18 mouse cellular contexts compared by ENCODE assay signal in genomic region chr19:41248271-41248670, GRCm38 (mm10). TPM values are rescaled to one million over a fixed set of nuclear protein-coding genes. Genes with fewer than 3 reads are reported as not detected.
DNase-seq lines count a peak whose midpoint lies in the region; ATAC-seq and TF ChIP-seq lines count a peak whose summit lies in the region.
"Had no signal": no experiment of that assay in that cellular context is flagged by ENCODE, and none has a peak within 500 bp of the region (broad histone marks: within the 10 kb centered on the region; RNA-seq: fewer than 3 reads in every experiment).

No protein-coding gene starts in this region.

- peaks cover 16% of the 10 kb centered on the region; the same call in 1 of the 2 replicates for H3K79me2 ChIP-seq in liver, adult 2 months (ENCODE audit: control insufficient read depth, insufficient read depth, low read length)

- no peak overlapping the region for H3K9ac ChIP-seq in heart, embryonic 12.5 days
- H3K9ac ChIP-seq in liver, adult 2 months (ENCODE audit: low read depth, low read length) = no peak overlapping the region
- no peak overlapping the region for H3K9ac ChIP-seq in liver, postnatal 0 days (replicated peaks)
- H3K9ac ChIP-seq: embryonic facial prominence, embryonic 12.5 days; forebrain, embryonic 12.5 days; hindbrain, embryonic 15.5 days had no signal

- peaks cover 32% of the 10 kb centered on the region for H3K4me1 ChIP-seq in heart, embryonic 12.5 days (replicated peaks)
- peaks cover 2% of the 10 kb centered on the region; the same call in 1 of the 2 replicates for H3K4me1 ChIP-seq in liver, adult 2 months (ENCODE audit: control insufficient read depth, insufficient read depth, low read length)
- no peaks in the 10 kb centered on the region for H3K4me1 ChIP-seq in liver, postnatal 0 days (ENCODE audit: insufficient read depth)
- H3K4me1 ChIP-seq: embryonic facial prominence, embryonic 12.5 days; forebrain, embryonic 12.5 days; hindbrain, embryonic 15.5 days had no signal

- H3K36me3 ChIP-seq in heart, embryonic 12.5 days = peaks cover 27% of the 10 kb centered on the region
- H3K36me3 ChIP-seq in liver, adult 2 months (ENCODE audit: control insufficient read depth, insufficient read depth, low read length) = peaks cover 21% of the 10 kb centered on the region
- H3K36me3 ChIP-seq in liver, postnatal 0 days (replicated peaks; ENCODE audit: insufficient read depth, low read length) = peaks cover 39% of the 10 kb centered on the region

- no peak overlapping the region for H3K4me3 ChIP-seq in heart, embryonic 12.5 days
- H3K4me3 ChIP-seq in liver, adult 2 months (ENCODE audit: insufficient read depth, low read depth, low read length) = no peak overlapping the region
- no peak overlapping the region for H3K4me3 ChIP-seq in liver, postnatal 0 days (ENCODE audit: low read depth, low read length)
- H3K4me3 ChIP-seq: embryonic facial prominence, embryonic 12.5 days; forebrain, embryonic 12.5 days; hindbrain, embryonic 15.5 days had no signal

- no peak overlapping the region for H3K4me2 ChIP-seq in heart, embryonic 12.5 days
- no peak overlapping the region for H3K4me2 ChIP-seq in liver, postnatal 0 days (ENCODE audit: low read depth, low read length)
- H3K4me2 ChIP-seq: embryonic facial prominence, embryonic 12.5 days; forebrain, embryonic 12.5 days; hindbrain, embryonic 15.5 days had no signal

- 75% methylated on average over 3 of the region's 3 CpGs for WGBS in heart, embryonic 12.5 days
- 73% methylated on average over 3 of the region's 3 CpGs for WGBS in liver, adult 2 months
- 87% methylated on average over 3 of the region's 3 CpGs for WGBS in liver, postnatal 0 days (ENCODE audit: insufficient replicate concordance)

- H3K27me3 ChIP-seq in heart, embryonic 12.5 days (replicated peaks) = no peaks in the 10 kb centered on the region
- no peaks in the 10 kb centered on the region for H3K27me3 ChIP-seq in liver, adult 2 months (ENCODE audit: control insufficient read depth, insufficient read depth, low read length)
- H3K27me3 ChIP-seq in liver, postnatal 0 days (ENCODE audit: insufficient read depth, low read length) = no peaks in the 10 kb centered on the region
- H3K27me3 ChIP-seq: embryonic facial prominence, embryonic 12.5 days; forebrain, embryonic 12.5 days; hindbrain, embryonic 15.5 days had no signal

- ATAC-seq in heart, embryonic 12.5 days (ENCODE audit: insufficient number of reproducible peaks, low FRiP score) = no peak
- ATAC-seq in liver, postnatal 0 days = no peak
- ATAC-seq: activated CD4-positive, CD25-positive, alpha-beta regulatory T cell, adult 4 months; forebrain, embryonic 16.5 days had no signal

- no peak for TF ChIP-seq CTCF in liver, adult 2 months (IDR thresholded peaks at IDR 0.05; ENCODE audit: low read depth, low read length)
- no peak for TF ChIP-seq CTCF in liver, postnatal 0 days (IDR thresholded peaks at IDR 0.05; ENCODE audit: low read depth)

- H3K27ac ChIP-seq in heart, embryonic 12.5 days (ENCODE audit: poor library complexity, severe bottlenecking) = peak overlapping the region; percentile 44; the same call in 1 of the 2 replicates
- no peak overlapping the region for H3K27ac ChIP-seq in liver, adult 2 months (replicated peaks; ENCODE audit: insufficient read depth, low read depth, low read length)
- no peak overlapping the region for H3K27ac ChIP-seq in liver, postnatal 0 days (ENCODE audit: low read depth)
- H3K27ac ChIP-seq: embryonic facial prominence, embryonic 12.5 days; forebrain, embryonic 12.5 days; hindbrain, embryonic 15.5 days had no signal

- intact Hi-C loops in heart, postnatal 25 days (cut with DNase I) = no loop called here

- no peak for DNase-seq in heart, postnatal 25 days (ENCODE audit: low spot score)
- DNase-seq in liver, adult 2 months (ENCODE audit: extremely low read depth, low read depth, low spot score) = peak; percentile 23
- no peak for DNase-seq in liver, postnatal 0 days
- DNase-seq in NIH3T3 (ENCODE audit: low read depth) = peak; percentile 31
- no peak for DNase-seq in gastrocnemius, postnatal 25 days
- no peak for DNase-seq in thymus, postnatal 14 days
- DNase-seq: adrenal gland, postnatal 14 days; cerebellum, adult 11-12 months; cerebellum, adult 9-10 months; gastrocnemius, postnatal 14 days; heart, adult 11 months; kidney, adult 11 months had no signal

- TF ChIP-seq EP300 in liver, postnatal 0 days (IDR thresholded peaks at IDR 0.05; ENCODE audit: low read depth) = no peak

- H3K9me3 ChIP-seq in heart, embryonic 12.5 days (replicated peaks) = no peaks in the 10 kb centered on the region
- no peaks in the 10 kb centered on the region for H3K9me3 ChIP-seq in liver, postnatal 0 days (ENCODE audit: low read length)
- H3K9me3 ChIP-seq: embryonic facial prominence, embryonic 12.5 days; forebrain, embryonic 12.5 days; hindbrain, embryonic 15.5 days had no signal

- no peak for TF ChIP-seq POLR2A in liver, adult 2 months (IDR thresholded peaks at IDR 0.05; ENCODE audit: extremely low read depth, insufficient read depth, low read length)

RNA-seq across cellular contexts. Expression of gene Tm9sf3, which starts 15.5 kb away (rescaled TPM):
- polyA plus RNA-seq in heart, embryonic 12.5 days (2016; fragmentation: Nextera tagmentation; extraction: Ambion mirVana) = 140 and 142 TPM in 2 replicates
- 10 to 100 TPM; 72.5 to 82.2 TPM for total RNA-seq in heart, postnatal 25 days (2021)
- total RNA-seq in liver, adult 2 months (2014; rRNA removed) = 138 and 141 TPM in 2 replicates
- 41.7 and 47.2 TPM in 2 replicates for polyA plus RNA-seq in liver, adult 2 months (2012; rRNA removed)
- polyA plus RNA-seq in liver, postnatal 0 days (2015; fragmentation: Nextera tagmentation; extraction: Ambion mirVana) = 45.8 and 49.2 TPM in 2 replicates
- 10 to 100 TPM; 62.1 to 62.8 TPM for total RNA-seq in gastrocnemius, postnatal 25 days (2021)

RNA-seq across cellular contexts. Expression of gene Tll2, which starts 41.6 kb away (rescaled TPM):
- polyA plus RNA-seq in heart, embryonic 12.5 days (2016; fragmentation: Nextera tagmentation; extraction: Ambion mirVana) = 0.05 TPM in 1 of 2 replicates, not detected in the other
- under 1 TPM; 0.50 to 0.70 TPM for total RNA-seq in heart, postnatal 25 days (2021)
- total RNA-seq in liver, adult 2 months (2014; rRNA removed) = not detected in 2 replicates
- polyA plus RNA-seq in liver, adult 2 months (2012; rRNA removed) = not detected in 2 replicates
- not detected in 2 replicates for polyA plus RNA-seq in liver, postnatal 0 days (2015; fragmentation: Nextera tagmentation; extraction: Ambion mirVana)
- under 1 TPM in 1 of 2 experiments, not detected in 1; 0.24 TPM for total RNA-seq in gastrocnemius, postnatal 25 days (2021)
- total RNA-seq: adrenal gland, postnatal 14 days had no signal
- polyA plus RNA-seq: activated CD4-positive, CD25-positive, alpha-beta regulatory T cell, adult 4 months had no signal

Comparison
In these comparisons a context has a peak if more than half of its experiments do, and no peak if none do; other contexts are left out.
1. DNase-seq: peak in liver, adult 2 months (single experiment) and NIH3T3 (single experiment); none in heart, postnatal 25 days (single experiment), liver, postnatal 0 days (single experiment), gastrocnemius, postnatal 25 days (single experiment) and thymus, postnatal 14 days (single experiment).